Mouse (Mus musculus) hindbrain, postnatal 0 days (tissue): ENCODE results near the gene Ddo. TPM values are rescaled to one million over a fixed set of nuclear protein-coding genes. Genes with fewer than 3 reads are reported as not detected.
A peak's percentile ranks its signal among the peaks of the same experiment; 100 is the strongest.

ENCODE experiments used
- ATAC-seq: fragments of 200-750 bp; cut with Nextera tagmentation; 2 replicates; pipeline ENCODE4 v1.8.0; 2017; ENCODE audit warnings: mild to moderate bottlenecking, moderate TSS enrichment, moderate library complexity
- DNase-seq: peaks from one replicate; pipeline ENCODE4 v3.0.0-alpha.2; 2015; ENCODE audit warnings: low spot score
- H3K27ac ChIP-seq: fragments of 300-500 bp; sonication (generic); 2 replicates; pipeline ENCODE4 v1.5.1; 2014; ENCODE audit warnings: mild to moderate bottlenecking
- H3K27me3 ChIP-seq: fragments of 300-500 bp; sonication (generic); 2 replicates; pipeline ENCODE4 v1.6.1; 2014; ENCODE audit warnings: low read length, mixed read lengths; ENCODE audit not compliant: insufficient read depth
- H3K36me3 ChIP-seq: fragments of 300-500 bp; sonication (generic); 2 replicates; pipeline ENCODE4 v1.6.1; 2014; ENCODE audit warnings: low read length, mixed read lengths; ENCODE audit not compliant: insufficient read depth
- H3K4me1 ChIP-seq: fragments of 300-500 bp; sonication (generic); 2 replicates; pipeline ENCODE4 v1.6.1; 2014; ENCODE audit warnings: antibody characterized with exemption, low read length, mixed read lengths; ENCODE audit not compliant: insufficient read depth
- H3K4me2 ChIP-seq: fragments of 300-500 bp; sonication (generic); 2 replicates; pipeline ENCODE4 v1.6.1; 2014; ENCODE audit warnings: low read depth, mild to moderate bottlenecking, low read length, moderate library complexity, mixed read lengths
- H3K4me3 ChIP-seq: fragments of 300-500 bp; sonication (generic); 2 replicates; pipeline ENCODE4 v1.5.1; 2014; ENCODE audit warnings: low read length
- H3K9ac ChIP-seq: fragments of 300-500 bp; sonication (generic); replicated peaks from 2 replicates; pipeline ENCODE4 v1.6.1; 2014; ENCODE audit warnings: mild to moderate bottlenecking, low read length, moderate library complexity, mixed read lengths
- H3K9me3 ChIP-seq: fragments of 300-500 bp; sonication (generic); 2 replicates; pipeline ENCODE4 v1.6.1; 2016; ENCODE audit warnings: low read length, mixed read lengths
- CTCF ChIP-seq: IDR thresholded peaks from 2 replicates; pipeline ENCODE4 v1.5.1; 2016; ENCODE audit warnings: antibody characterized with exemption, control low read depth, low read depth
- WGBS: fragments of 180-500 bp; shearing (Covaris S2); extraction: QIAGEN DNeasy Blood & Tissue Kit; methylation state at CpG from one replicate; pipeline ENCODE4 v1.1.7; 2014; 5-methylcytosine and 5-hydroxymethylcytosine counted together
- polyA plus RNA-seq: library from polyadenylated mRNA; unstranded; fragments of >200 nt; fragmentation: Nextera tagmentation; extraction: Ambion mirVana; gene quantifications from 2 replicates; pipeline ENCODE4 v1.2.1, GENCODE M21; 2015
- total RNA-seq: library from RNA; depleted of rRNA; stranded (reverse); fragments of >200 nt; gene quantifications from 2 replicates; pipeline ENCODE4 v1.2.3, GENCODE M21; 2014

Gene Ddo
- total and polyA plus RNA-seq, 2 experiments from 2014 or later = 3.8 to 4.8 TPM

DNA sequence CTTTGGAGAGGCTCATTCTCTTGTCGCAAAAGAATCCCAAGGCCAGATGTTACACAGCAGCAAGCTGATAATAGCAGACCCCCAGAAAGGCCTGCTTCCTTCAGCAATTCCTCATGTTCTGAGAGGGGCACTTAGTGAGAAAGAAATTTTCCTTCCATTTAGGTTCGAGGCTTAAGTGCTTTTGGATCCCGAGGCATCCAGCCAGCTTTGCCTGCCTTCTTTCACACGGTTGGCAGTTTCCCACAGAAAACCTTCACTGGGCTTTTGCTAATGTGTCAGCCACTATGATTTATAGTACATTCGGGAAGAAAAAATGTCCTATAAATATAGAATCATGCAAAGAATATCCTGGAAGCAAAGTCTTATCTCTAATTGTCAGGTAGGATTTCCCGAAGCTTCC is 89.3 kb downstream of the Ddo start:
- no peaks in the 10 kb centered on the region for H3K27me3 ChIP-seq
- H3K4me3 ChIP-seq = no peak overlapping the region
- WGBS = 55% methylated on average over 6 of the region's 6 CpGs
- no peak overlapping the region for H3K4me2 ChIP-seq
- H3K9me3 ChIP-seq = no peaks in the 10 kb centered on the region
- 0 out of 2 replicates have a peak, but pooled peaks cover 3% of the 10 kb centered on the region for H3K4me1 ChIP-seq
- no peak for TF ChIP-seq CTCF
- no peaks in the 10 kb centered on the region for H3K36me3 ChIP-seq
- no peak overlapping the region for H3K9ac ChIP-seq
- no peak overlapping the region for H3K27ac ChIP-seq
- ATAC-seq (no peak), DNase-seq (peak; percentile 37)

DNA sequence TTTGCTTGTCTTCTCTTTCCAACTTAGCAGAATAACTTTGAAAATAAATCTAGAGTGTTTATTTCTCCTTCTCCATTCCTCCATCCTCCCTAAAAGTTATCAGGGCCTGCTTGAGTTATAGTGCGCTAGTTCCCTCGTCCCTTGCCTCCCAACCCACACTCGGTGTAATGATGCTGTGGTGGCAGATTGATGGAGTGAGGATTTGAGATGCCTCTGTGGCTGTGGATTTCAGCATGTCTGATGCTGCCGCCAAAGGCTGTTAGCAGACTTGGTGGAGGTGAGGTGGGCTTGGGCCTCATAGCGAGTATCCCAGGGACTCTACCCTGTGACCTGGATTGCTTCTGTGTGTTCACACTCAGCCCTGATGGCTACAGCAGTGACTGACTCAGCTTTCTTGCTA is 91.1 kb downstream of the Ddo start:
- TF ChIP-seq CTCF = no peak
- H3K9ac ChIP-seq = no peak overlapping the region
- H3K36me3 ChIP-seq = no peaks in the 10 kb centered on the region
- H3K4me2 ChIP-seq = no peak overlapping the region
- no peaks in the 10 kb centered on the region for H3K27me3 ChIP-seq
- H3K4me3 ChIP-seq = no peak overlapping the region
- ATAC-seq = no peak
- H3K27ac ChIP-seq = no peak overlapping the region
- no peaks in the 10 kb centered on the region for H3K9me3 ChIP-seq
- DNase-seq = no peak
- 0 out of 2 replicates have a peak, but pooled peaks cover 4% of the 10 kb centered on the region for H3K4me1 ChIP-seq
- WGBS = 76% methylated on average over 5 of the region's 5 CpGs

DNA sequence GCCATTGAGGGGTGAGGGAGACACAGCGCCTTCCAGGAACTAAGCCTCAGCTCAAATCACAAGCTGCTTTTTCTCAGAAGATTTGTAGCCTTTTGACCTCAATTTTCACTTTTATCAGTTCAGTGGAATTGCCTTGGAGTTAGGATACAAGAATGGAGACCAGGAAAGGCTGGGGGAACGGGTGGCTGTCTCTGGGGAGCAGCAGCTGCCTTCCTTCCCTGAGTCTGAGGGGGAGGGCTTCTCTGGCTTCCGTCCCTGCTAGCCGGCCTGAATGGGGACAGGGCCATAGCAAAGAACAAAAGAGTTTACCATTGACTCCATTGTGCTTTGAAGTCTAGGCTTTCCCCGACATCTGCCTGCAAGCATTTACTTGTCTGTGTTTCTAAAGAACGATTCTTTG is 94.5 kb downstream of the Ddo start:
- no peaks in the 10 kb centered on the region for H3K9me3 ChIP-seq
- no peaks in the 10 kb centered on the region for H3K36me3 ChIP-seq
- H3K4me1 ChIP-seq = 0 out of 2 replicates have a peak, but pooled peaks cover 4% of the 10 kb centered on the region
- ATAC-seq = no peak
- H3K27ac ChIP-seq = no peak overlapping the region
- no peak overlapping the region for H3K4me3 ChIP-seq
- no peak overlapping the region for H3K9ac ChIP-seq
- TF ChIP-seq CTCF = no peak
- H3K4me2 ChIP-seq = no peak overlapping the region
- no peak for DNase-seq
- H3K27me3 ChIP-seq = no peaks in the 10 kb centered on the region
- WGBS = 39% methylated on average over 6 of the region's 6 CpGs

DNA sequence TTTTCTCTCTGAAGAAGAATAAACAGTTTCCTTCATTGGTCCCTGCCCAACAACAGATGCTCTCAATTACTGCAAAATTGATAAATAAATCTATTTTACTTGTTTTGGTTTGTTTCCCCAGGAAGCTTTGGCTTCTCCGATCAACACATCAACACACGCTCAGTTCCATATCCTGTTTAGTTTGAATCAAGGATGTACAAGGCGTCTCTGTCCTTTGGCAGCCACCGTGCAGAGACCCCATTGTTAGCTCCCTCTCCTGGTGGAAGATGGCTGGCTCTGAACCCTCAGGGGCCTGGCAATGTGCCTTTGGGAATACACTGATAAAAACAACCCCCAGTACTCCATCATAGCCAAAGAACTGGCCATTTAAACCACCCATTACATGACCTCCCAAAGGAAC is 95.3 kb downstream of the Ddo start:
- ATAC-seq = peak; percentile 38; the same call in 1 of the 2 replicates
- Histone ChIP-seq H3K9me3 (no peaks in the 10 kb centered on the region), H3K4me2 (no peak overlapping the region), H3K36me3 (no peaks in the 10 kb centered on the region), H3K4me3 (no peak overlapping the region), H3K9ac (no peak overlapping the region), H3K27me3 (no peaks in the 10 kb centered on the region), H3K27ac (no peak overlapping the region), H3K4me1 (0 out of 2 replicates have a peak, but pooled peaks cover 4% of the 10 kb centered on the region)
- peak; percentile 36 for TF ChIP-seq CTCF
- DNase-seq = peak; percentile 44
- 31% methylated on average over 4 of the region's 4 CpGs for WGBS

DNA sequence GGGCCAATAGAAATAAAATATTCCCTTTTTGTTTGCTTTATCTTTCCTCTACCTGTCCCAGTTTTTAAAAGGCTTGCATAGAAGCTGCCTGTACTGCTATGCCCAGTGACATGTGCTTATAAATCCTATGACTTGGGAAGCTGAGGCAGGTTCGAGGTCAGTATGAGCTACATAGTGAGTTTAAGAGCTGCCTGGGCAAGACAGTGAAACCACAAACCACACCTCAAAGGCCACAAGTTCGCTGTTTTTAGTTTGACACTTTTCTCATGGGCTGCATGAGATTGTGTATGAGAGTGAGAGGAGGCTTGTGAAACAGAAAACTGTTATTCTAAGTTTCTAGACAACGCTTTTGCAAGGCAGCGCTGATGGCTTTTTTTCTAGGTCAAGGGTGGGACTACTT is 95.7 kb downstream of the Ddo start:
- DNase-seq = no peak
- H3K36me3 ChIP-seq = no peaks in the 10 kb centered on the region
- H3K9me3 ChIP-seq = no peaks in the 10 kb centered on the region
- no peak for ATAC-seq
- no peak overlapping the region for H3K4me3 ChIP-seq
- no peak overlapping the region for H3K4me2 ChIP-seq
- no peaks in the 10 kb centered on the region for H3K27me3 ChIP-seq
- 89% methylated on average over 4 of the region's 4 CpGs for WGBS
- no peak for TF ChIP-seq CTCF
- no peak overlapping the region for H3K9ac ChIP-seq
- H3K27ac ChIP-seq = no peak overlapping the region
- 0 out of 2 replicates have a peak, but pooled peaks cover 4% of the 10 kb centered on the region for H3K4me1 ChIP-seq

DNA sequence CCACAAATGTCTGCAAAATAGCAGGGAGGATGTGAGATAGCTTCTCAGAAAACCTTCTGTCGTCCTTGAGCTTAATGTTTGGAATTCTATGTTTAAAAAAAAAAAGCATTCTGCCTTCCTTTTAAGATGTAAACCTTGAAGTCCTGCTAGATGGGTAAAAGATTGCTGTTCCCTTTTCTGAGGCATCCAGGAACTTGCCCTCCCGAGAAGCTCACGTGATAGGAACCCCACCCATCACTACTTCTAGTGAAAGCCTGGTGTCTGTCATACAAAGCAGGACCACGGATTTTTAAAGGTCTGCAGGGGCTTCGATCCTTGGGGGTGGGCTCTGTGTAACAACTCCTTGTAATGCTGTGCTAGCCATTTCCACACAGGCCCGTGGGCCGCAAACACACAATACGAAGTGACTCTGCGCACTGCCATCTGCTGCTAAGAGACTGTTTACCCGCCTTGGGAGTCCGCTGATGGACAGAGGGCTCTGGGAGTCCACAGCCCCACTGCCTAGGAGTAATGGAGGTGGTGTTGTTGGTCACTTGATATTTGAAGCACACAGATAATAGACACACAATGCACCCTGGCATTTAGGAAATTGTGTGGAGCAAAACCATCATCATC is 96.6 kb downstream of the Ddo start:
- Histone ChIP-seq H3K9ac (no peak overlapping the region), H3K4me1 (0 out of 2 replicates have a peak, but pooled peaks cover 4% of the 10 kb centered on the region), H3K36me3 (no peaks in the 10 kb centered on the region), H3K4me3 (no peak overlapping the region), H3K9me3 (no peaks in the 10 kb centered on the region), H3K27me3 (no peaks in the 10 kb centered on the region), H3K27ac (no peak overlapping the region), H3K4me2 (no peak overlapping the region)
- TF ChIP-seq CTCF = no peak
- ATAC-seq (no peak), DNase-seq (no peak)
- WGBS = 51% methylated on average over 11 of the region's 11 CpGs

DNA sequence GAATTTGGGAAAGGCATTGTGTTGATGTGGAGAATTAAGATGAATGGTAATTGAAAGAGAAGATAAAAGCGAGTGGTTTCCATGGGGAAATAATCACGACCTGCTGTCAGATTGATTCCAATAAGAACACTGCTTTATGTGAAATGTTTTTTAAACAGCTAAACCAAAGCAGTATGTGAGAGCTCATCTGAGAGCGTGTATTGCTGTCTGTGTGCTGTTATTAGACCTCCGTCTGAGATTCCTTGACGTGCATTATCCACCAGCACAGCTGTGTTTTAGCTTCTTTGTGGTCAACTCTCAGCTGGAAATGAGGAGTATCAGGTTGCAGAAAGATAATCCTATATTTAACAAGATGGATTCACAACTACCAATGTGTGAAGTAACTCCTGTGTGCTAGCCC is 97.2 kb downstream of the Ddo start:
- Histone ChIP-seq H3K4me1 (0 out of 2 replicates have a peak, but pooled peaks cover 4% of the 10 kb centered on the region), H3K36me3 (no peaks in the 10 kb centered on the region), H3K4me3 (no peak overlapping the region), H3K4me2 (no peak overlapping the region), H3K9ac (no peak overlapping the region), H3K27me3 (no peaks in the 10 kb centered on the region), H3K9me3 (no peaks in the 10 kb centered on the region), H3K27ac (no peak overlapping the region)
- DNase-seq = no peak
- no peak for TF ChIP-seq CTCF
- WGBS = 26% methylated on average over 5 of the region's 5 CpGs
- no peak for ATAC-seq
